Mouse (Mus musculus) neural tube, embryonic 12.5 days (tissue): Measurements from ENCODE around the gene Hcfc1r1. TPM values are rescaled to one million over a fixed set of nuclear protein-coding genes. Genes with fewer than 3 reads are reported as not detected.
A peak's percentile ranks its signal among the peaks of the same experiment; 100 is the strongest.

Source experiments
- ATAC-seq: fragments of 200-750 bp; cut with Nextera tagmentation; 2 replicates; pipeline ENCODE4 v1.8.0; 2017; ENCODE audit warnings: low read depth, mild to moderate bottlenecking, moderate TSS enrichment, moderate library complexity; ENCODE audit not compliant: low FRiP score
- H3K27ac ChIP-seq: fragments of 300-500 bp; sonication (generic); 2 replicates; pipeline ENCODE4 v1.5.1; 2016
- H3K27me3 ChIP-seq: fragments of 300-500 bp; sonication (generic); replicated peaks from 2 replicates; pipeline ENCODE4 v1.6.1; 2016; ENCODE audit warnings: mild to moderate bottlenecking
- H3K36me3 ChIP-seq: fragments of 300-500 bp; sonication (generic); 2 replicates; pipeline ENCODE4 v1.6.1; 2016; ENCODE audit warnings: mild to moderate bottlenecking
- H3K4me1 ChIP-seq: fragments of 300-500 bp; sonication (generic); 2 replicates; pipeline ENCODE4 v1.6.1; 2016
- H3K4me2 ChIP-seq: fragments of 300-500 bp; sonication (generic); replicated peaks from 2 replicates; pipeline ENCODE4 v1.6.1; 2016; ENCODE audit warnings: mild to moderate bottlenecking
- H3K4me3 ChIP-seq: fragments of 300-500 bp; sonication (generic); 2 replicates; pipeline ENCODE4 v1.5.1; 2016
- H3K9ac ChIP-seq: fragments of 300-500 bp; sonication (generic); 2 replicates; pipeline ENCODE4 v1.6.1; 2016; ENCODE audit warnings: mild to moderate bottlenecking
- H3K9me3 ChIP-seq: fragments of 300-500 bp; sonication (generic); 2 replicates; pipeline ENCODE4 v1.6.1; 2016; ENCODE audit warnings: mild to moderate bottlenecking
- WGBS: fragments of 180-500 bp; shearing (Covaris S2); methylation state at CpG from one replicate; pipeline ENCODE4 v1.1.7; 2016; 5-methylcytosine and 5-hydroxymethylcytosine counted together
- polyA plus RNA-seq: library from polyadenylated mRNA; unstranded; fragments of >200 nt; fragmentation: Nextera tagmentation; extraction: Ambion mirVana; gene quantifications from 2 replicates; pipeline ENCODE4 v1.2.1, GENCODE M21; 2016

Gene Hcfc1r1
- polyA plus RNA-seq, 1 experiment from 2014 or later: 74.4 TPM

DNA sequence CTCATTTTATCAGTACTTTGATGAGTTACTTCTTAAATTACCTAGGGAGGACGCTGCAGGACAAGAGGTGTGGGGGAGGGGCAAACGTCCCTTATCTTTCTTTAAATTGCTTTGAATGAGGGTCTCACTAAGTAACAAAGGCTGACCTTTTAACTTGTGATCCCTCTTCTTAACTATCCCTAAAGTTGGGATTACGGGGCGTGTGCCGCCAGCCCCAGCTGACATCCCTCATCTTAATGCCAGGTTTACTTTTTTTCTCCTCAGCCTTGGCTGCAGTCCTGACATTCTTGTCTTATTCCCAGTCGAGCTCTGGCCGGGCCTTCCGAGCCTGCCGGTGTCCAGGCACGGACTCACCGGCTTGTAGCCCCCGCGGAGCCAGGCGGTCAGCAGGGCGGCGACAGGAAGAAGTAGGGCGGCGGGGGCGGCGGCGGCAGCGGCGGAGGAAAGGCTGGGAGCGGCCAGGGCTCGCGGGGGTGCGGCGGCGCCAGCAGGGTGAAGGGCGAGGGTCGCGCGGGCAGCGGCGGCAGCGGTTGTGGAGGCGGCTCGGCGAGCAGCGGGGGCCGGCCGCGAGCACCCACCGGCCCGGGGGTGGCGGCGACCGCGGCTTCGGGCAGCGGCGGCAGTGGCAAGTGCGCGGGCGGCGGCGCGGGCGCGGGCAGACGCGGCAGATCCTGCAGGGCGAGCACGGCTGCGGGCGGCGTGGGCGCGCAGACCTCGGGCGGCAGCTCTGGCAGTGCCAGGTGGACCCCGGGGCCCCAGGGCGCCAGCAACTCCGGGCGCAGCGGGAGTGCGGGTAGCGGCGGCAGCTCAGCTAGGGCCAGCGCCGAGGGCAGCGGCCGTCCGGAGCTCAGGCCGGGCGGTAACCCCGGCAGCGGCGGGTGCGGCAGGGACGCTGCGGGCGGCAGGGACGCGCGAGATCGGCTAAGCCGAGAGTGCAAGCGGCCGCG, 26.0 kb downstream of the Hcfc1r1 start:
- Histone ChIP-seq H3K4me1 (peaks cover 5% of the 10 kb centered on the region), H3K36me3 (no peaks in the 10 kb centered on the region), H3K9ac (peak overlapping the region; percentile 69), H3K4me3 (peak overlapping the region; percentile 74), H3K27ac (0 out of 2 replicates have a peak overlapping the region, but pooled peaks have one; percentile 26), H3K27me3 (peaks cover 33% of the 10 kb centered on the region), H3K4me2 (peak overlapping the region; percentile 99), H3K9me3 (no peaks in the 10 kb centered on the region)
- ATAC-seq: peak; percentile 69
- under 1% methylated on average over 65 of the region's 101 CpGs for WGBS

DNA sequence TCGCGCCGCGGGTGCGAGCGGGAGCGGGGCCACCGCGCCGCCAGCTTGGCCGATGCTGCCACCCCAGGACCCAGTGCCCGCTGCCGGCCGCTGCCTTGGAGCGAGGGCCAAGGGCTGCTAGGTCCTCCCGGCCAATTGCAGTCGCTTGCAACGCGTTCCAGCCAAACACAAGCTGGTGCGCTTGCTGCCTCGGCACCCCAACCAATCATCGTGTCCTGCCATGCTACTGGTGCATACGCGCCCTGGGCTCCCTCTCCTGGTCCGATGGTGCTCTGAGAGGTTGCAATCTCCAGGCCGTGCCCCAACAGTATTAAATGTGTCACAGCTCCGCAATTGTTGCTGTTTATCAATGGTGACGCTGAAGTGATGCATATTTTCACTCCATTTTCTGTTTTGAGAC, 26.7 kb downstream of the Hcfc1r1 start:
- no peaks in the 10 kb centered on the region for H3K9me3 ChIP-seq
- ATAC-seq: peak; percentile 96
- peak overlapping the region; percentile 74 for H3K4me3 ChIP-seq
- H3K9ac ChIP-seq: peak overlapping the region; percentile 69
- no peak overlapping the region for H3K27ac ChIP-seq
- no peaks in the 10 kb centered on the region for H3K36me3 ChIP-seq
- peaks cover 8% of the 10 kb centered on the region for H3K4me1 ChIP-seq
- H3K27me3 ChIP-seq: peaks cover 33% of the 10 kb centered on the region
- peak overlapping the region; percentile 99 for H3K4me2 ChIP-seq
- under 1% methylated on average over 19 of the region's 28 CpGs for WGBS

DNA sequence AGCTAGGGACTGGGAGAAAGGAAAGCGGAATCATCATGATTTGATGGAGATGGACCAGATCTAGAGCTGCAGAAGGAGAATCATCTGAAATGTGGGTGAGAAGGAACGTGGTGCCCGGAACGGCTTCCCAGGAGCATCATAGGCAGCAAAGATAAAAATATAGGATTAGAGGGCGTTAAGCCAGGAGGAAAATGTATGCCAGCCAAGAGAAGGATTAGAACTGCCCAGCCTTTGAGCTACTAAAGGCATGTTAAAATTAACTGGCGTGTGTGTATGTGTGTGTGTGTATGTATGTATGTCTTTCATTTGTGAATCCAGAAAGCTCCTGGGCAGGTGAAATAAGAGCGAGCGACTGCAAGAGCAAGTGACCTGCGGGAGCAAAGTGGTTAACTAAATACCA, 29.9 kb downstream of the Hcfc1r1 start:
- Histone ChIP-seq H3K4me1 (peaks cover 8% of the 10 kb centered on the region), H3K4me2 (no peak overlapping the region), H3K36me3 (no peaks in the 10 kb centered on the region), H3K27me3 (peaks cover 29% of the 10 kb centered on the region), H3K9ac (no peak overlapping the region), H3K4me3 (no peak overlapping the region), H3K27ac (no peak overlapping the region), H3K9me3 (no peaks in the 10 kb centered on the region)
- ATAC-seq: no peak
- WGBS: 85% methylated on average over 9 of the region's 9 CpGs

DNA sequence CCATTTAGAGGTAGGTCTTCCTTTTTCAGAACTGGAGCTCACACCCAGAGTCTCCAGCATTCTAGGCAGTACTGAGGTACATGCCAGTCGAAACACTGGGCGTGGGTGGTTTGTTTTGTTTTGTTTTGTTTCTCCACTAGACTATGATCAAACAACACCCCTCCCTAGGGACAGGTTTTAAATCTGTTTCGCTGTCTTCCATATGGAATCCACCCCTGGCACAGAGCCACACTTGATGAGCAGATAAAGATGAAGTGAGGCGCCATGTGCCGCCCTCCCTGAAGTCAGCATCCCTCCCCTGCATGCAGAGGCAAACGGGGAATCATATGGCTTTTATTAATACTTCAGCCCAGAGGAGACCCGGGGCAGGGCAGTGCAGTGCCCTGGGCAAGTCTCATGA, 31.3 kb downstream of the Hcfc1r1 start:
- Histone ChIP-seq H3K4me1 (0 out of 2 replicates have a peak, but pooled peaks cover 3% of the 10 kb centered on the region), H3K4me2 (no peak overlapping the region), H3K9me3 (no peaks in the 10 kb centered on the region), H3K4me3 (no peak overlapping the region), H3K9ac (no peak overlapping the region), H3K27ac (no peak overlapping the region), H3K36me3 (no peaks in the 10 kb centered on the region), H3K27me3 (peaks cover 15% of the 10 kb centered on the region; the same call in 1 of the 2 replicates)
- 59% methylated on average over 7 of the region's 7 CpGs for WGBS
- ATAC-seq: no peak

DNA sequence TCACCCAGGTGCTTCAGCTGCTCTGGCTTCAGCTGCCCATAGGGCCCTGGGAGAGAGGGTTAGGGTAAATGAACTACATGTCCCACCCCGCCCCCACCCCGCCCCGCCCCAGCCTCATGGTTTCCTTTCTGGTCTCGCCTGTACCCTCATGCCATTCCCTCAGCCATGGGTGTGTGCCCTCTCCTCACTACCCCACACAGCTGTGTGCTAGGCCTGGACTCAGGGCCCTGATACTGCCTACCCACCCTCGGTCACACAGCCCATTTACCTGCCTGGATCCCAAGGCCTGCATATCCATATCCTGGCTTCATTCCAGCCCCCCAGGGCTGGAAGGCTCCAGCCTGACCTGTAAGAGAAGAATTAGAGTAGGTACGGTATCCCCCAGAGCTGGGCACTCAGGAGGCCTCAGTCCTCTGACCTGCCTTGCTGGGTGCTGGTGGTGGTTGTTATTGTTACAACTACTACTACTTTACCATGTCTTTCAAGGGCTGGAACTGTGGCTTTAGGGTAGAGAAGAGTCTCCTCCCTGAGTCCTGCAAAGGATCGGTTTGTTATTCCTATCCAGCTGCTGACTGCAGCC, 32.2 kb downstream of the Hcfc1r1 start:
- peak; percentile 28 for ATAC-seq
- H3K4me1 ChIP-seq: 0 out of 2 replicates have a peak, but pooled peaks cover 3% of the 10 kb centered on the region
- peaks cover 10% of the 10 kb centered on the region; the same call in 1 of the 2 replicates for H3K27me3 ChIP-seq
- H3K4me2 ChIP-seq: no peak overlapping the region
- no peak overlapping the region for H3K27ac ChIP-seq
- 76% methylated on average over 7 of the region's 7 CpGs for WGBS
- H3K36me3 ChIP-seq: no peaks in the 10 kb centered on the region
- H3K9me3 ChIP-seq: no peaks in the 10 kb centered on the region
- no peak overlapping the region for H3K4me3 ChIP-seq
- H3K9ac ChIP-seq: no peak overlapping the region

DNA sequence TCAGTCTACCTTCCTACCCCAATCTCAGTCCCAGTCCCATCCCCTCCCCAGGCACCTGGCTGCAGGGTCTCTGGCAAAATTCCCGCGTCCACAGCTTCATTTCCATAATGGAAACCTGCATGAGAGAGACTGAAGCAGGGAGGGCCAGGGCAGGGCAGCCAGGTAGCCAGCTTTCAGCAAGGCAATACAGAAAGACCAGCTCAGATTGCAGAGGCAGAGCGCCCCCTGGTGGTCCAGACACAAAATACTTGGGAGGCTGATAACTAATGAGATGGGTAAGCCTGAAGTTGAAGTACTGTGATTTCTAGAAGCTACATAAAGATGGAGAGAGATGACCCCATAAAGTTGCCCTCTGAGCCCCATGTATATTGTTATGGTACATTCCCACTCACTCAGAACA, 32.8 kb downstream of the Hcfc1r1 start:
- H3K27me3 ChIP-seq: peaks cover 4% of the 10 kb centered on the region; the same call in 1 of the 2 replicates
- H3K36me3 ChIP-seq: no peaks in the 10 kb centered on the region
- 0% methylated on average over 3 of the region's 3 CpGs for WGBS

DNA sequence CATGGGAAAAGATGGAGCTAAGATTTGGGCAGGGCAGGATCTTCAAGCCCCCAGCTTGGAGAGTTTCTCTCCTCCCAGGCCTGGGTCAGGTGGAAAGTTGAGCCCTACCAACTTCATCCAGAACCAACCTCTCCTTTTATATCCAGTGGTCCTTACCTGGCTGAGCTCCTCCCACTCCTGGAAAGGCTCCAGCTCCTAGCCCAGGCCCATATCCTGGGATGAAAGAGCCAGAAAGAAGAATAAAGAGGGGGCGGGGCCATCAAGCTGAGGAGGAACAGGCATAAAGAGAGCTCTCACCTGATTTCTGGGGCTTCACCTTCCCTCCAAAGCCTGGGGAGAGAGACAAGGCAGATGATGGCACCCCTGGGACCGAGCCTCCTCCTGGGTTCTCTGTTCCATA, 43.6 kb downstream of the Hcfc1r1 start:
- H3K27me3 ChIP-seq: no peaks in the 10 kb centered on the region
- no peak overlapping the region for H3K4me2 ChIP-seq
- WGBS: 68% methylated on average over 2 of the region's 2 CpGs
- no peaks in the 10 kb centered on the region for H3K9me3 ChIP-seq
- no peak for ATAC-seq
- H3K4me3 ChIP-seq: no peak overlapping the region
- H3K9ac ChIP-seq: no peak overlapping the region
- no peaks in the 10 kb centered on the region for H3K36me3 ChIP-seq
- no peaks in the 10 kb centered on the region for H3K4me1 ChIP-seq
- H3K27ac ChIP-seq: no peak overlapping the region

More for the DNA sequence above, 32.8 kb downstream of the Hcfc1r1 start:
- no peaks in the 10 kb centered on the region for H3K9me3 ChIP-seq
- no peak overlapping the region for H3K9ac ChIP-seq
- H3K4me3 ChIP-seq: no peak overlapping the region
- H3K4me2 ChIP-seq: no peak overlapping the region
- ATAC-seq: peak; percentile 43; the same call in 1 of the 2 replicates
- no peak overlapping the region for H3K27ac ChIP-seq
- H3K4me1 ChIP-seq: 0 out of 2 replicates have a peak, but pooled peaks cover 3% of the 10 kb centered on the region

DNA sequence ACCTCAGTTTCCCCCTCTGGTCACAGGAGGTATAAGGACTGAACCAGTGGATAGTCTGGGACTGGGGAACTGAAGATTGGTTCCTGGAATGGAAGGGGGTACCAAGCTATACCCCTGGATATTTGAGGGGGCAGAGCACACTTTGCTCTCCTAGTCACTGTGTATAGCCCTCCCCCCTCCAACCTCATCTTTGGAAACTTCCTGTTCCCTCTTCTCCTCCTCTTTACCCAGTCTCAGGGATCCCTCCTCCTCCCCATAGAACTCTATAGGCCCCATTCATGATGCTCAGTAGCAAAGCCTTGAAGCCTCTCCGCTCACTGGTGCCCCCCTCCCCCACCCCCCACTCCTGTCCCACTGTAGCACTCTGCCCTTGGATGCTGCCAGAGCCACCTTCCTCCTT, 46.1 kb downstream of the Hcfc1r1 start:
- Histone ChIP-seq H3K4me2 (no peak overlapping the region), H3K4me1 (no peaks in the 10 kb centered on the region), H3K27me3 (no peaks in the 10 kb centered on the region), H3K4me3 (no peak overlapping the region), H3K36me3 (no peaks in the 10 kb centered on the region), H3K9me3 (no peaks in the 10 kb centered on the region), H3K27ac (no peak overlapping the region), H3K9ac (no peak overlapping the region)
- 11% methylated on average over 1 of the region's 1 CpGs for WGBS
- no peak for ATAC-seq

DNA sequence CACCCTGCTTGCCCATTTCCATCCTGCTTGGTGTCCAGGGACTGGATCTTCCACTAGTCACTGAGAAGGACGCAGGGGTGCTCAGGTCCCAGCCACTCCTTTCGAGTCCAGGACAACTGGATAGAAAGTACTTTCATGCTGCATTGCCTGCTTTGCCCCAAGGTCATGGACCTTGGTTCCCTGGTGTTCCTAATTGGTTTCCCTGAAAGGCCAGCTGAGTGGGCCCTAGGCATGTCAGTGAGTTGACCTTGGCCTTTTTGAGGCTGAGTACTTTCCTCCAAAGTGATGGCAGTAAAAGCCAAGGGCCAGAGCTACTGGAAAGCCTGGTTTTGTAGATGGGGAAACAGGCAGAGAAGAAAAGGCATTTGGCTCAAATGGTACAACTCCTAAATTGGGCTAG, 48.5 kb downstream of the Hcfc1r1 start:
- no peak for ATAC-seq
- Histone ChIP-seq H3K4me3 (no peak overlapping the region), H3K4me1 (peaks cover 4% of the 10 kb centered on the region; the same call in 1 of the 2 replicates), H3K27me3 (no peaks in the 10 kb centered on the region), H3K36me3 (no peaks in the 10 kb centered on the region), H3K4me2 (no peak overlapping the region), H3K9ac (no peak overlapping the region), H3K27ac (no peak overlapping the region), H3K9me3 (no peaks in the 10 kb centered on the region)
- whole genome bisulfite sequencing: 79% methylated on average over 2 of the region's 2 CpGs

DNA sequence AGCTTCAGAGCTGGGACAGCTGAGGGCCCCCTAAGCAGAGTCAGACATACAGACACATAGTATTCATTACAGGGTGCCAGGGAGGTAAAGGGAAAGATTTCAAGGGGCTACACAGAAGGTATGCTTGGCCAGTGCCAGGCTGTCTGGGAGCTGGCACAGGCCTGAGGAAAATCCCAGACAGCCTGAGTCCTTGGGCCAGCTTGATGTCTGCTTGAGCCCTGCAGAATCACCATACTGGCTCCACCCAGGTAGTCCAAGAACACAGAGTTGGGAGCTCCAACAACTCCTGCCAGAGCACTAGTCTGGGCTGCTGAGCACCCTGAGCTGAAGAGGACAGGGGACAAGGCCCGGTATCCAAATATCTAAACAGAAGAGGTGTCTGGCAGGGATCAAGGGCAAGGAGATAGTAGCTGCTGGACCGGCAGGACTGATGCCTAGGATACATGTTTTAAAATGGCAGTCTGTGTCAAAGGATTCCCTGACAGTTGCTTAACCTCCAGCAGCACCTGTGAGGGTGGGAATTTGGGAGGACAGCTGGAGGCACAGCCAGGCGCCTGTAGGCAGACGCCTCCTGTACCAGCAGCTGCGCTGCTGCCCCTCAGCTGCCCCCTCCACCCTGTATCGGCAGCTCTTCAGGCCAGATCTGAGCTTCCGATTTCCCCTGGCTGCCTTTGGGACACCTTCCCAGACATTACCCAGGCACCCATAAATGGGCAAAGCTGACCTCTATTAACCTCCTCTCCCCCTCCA, 49.2 kb downstream of the Hcfc1r1 start, which contains the start of gene 1520401A03Rik:
Gene 1520401A03Rik (minus strand): TSS at position 408 of the 750 bp plus-strand sequence.
- Histone ChIP-seq H3K4me2 (no peak within 1 kb of the TSS), H3K9me3 (no peaks in the 10 kb centered on the region), H3K4me3 (no peak within 1 kb of the TSS), H3K27me3 (no peaks in the 10 kb centered on the region), H3K9ac (no peak within 1 kb of the TSS), H3K27ac (no peak within 1 kb of the TSS), H3K36me3 (no peaks in the 10 kb centered on the region), H3K4me1 (peaks cover 4% of the 10 kb centered on the region; the same call in 1 of the 2 replicates)
- ATAC-seq: no peak
- WGBS: 73% methylated on average over 7 of the region's 7 CpGs
